Mouse (Mus musculus): ENCODE measurements around the gene Ttc23.
A peak's percentile ranks its signal among the peaks of the same experiment; 100 is the strongest.

Ttc23 gene

GRCm38 (mm10) chr7:67645681-67646014 is 1.6 kb upstream of the Ttc23 start:
- no peak for DNase-seq

DNA sequence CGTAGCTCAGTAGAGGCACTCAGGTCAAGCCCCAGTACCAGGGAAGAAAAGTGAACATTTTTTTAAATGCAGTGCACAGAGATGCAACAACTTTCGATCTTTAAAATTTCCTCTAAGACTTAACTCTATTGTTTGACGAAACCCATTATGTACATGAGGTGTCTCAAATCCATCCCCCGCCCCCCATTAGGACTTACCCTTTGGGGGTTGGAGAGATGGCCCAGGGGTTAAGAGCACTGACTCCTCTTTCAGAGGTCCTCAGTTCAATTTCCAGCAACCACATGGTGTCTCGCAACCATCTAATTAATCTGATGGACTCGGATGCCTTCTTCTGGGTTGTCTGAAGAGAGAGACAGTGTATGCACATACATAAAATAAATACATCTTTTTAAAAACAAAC is 1.1 kb upstream of the Ttc23 start:
- peak; percentile 16 for DNase-seq

DNA sequence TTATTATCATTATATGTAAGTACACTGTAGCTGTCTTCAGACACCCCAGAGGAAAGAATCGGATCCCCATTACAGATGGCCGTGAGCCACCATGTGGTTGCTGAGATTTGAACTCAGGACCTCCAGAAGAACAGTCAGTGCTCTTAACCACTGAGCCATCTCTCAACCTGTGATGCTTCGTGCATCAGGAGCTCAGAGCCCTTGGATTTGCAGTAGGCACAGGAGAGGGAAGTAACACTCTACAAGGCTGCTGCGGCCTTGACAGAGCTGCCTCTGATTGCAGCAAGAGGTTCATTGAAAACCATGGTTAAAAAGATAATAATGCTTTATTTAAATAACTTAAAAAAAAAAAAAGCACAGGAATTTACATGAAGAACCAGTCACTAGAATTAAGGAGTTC is 1.2 kb downstream of the Ttc23 start:
- DNase-seq: no peak

- DNase-seq: no peak
Measured at GRCm38 (mm10) chr7:67652211-67652610, 5.0 kb downstream of the Ttc23 start.

DNA sequence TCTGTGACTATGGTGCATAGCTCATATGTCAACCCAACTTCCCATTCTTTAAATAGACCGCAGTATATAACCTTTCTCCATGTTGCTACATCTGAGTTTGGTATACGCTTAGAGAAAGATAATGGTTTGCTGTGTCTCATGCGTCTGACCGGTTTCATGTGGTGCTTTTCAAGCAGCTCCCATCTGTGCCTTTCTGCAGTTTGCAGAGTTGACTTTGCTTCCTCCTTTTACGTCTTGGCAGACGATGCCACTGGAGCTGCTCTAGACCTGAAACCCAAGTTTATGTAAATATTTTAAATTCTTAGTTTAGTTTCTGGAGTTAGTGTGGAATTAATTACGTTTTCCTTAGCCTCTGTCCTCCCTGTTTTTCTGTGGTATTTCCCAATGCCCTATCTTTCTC is 7.5 kb downstream of the Ttc23 start:
- no peak for DNase-seq

DNA sequence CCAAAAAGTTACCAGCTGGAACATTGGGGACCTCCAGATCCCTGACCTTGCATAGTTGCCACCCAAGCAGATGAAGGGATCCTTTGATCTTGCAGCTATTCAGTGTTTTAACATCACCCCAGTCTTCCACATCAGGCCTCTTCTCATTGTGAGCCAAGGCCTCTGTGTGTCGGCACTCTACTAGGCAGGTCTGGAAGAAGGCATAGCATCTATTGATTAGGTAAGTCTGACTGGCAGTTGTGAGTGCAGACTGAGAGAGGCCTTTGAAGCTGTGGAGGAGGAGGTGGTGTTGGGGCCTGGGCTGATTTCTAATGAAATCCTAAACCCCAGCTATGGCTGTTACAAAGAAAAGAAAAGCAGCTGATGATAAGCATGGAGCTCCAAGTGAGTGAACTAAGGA is 8.0 kb downstream of the Ttc23 start:
- no peak for DNase-seq

GRCm38 (mm10) chr7:67658110-67658509 is 10.9 kb downstream of the Ttc23 start:
- no peak for DNase-seq

GRCm38 (mm10) chr7:67662424-67662823 is 15.2 kb downstream of the Ttc23 start:
- DNase-seq: no peak

GRCm38 (mm10) chr7:67663981-67664694 is 16.9 kb downstream of the Ttc23 start:
- DNase-seq: no peak

- no peak for DNase-seq
Measured at GRCm38 (mm10) chr7:67670965-67671364, 23.8 kb downstream of the Ttc23 start.

- DNase-seq: peak; percentile 72
Measured at GRCm38 (mm10) chr7:67672650-67673049, 25.4 kb downstream of the Ttc23 start.

- no peak for DNase-seq
Measured at GRCm38 (mm10) chr7:67673656-67674055, 26.4 kb downstream of the Ttc23 start.

- DNase-seq: no peak
Measured at GRCm38 (mm10) chr7:67678878-67679499, 31.8 kb downstream of the Ttc23 start.

GRCm38 (mm10) chr7:67681078-67681477 is 33.9 kb downstream of the Ttc23 start:
- DNase-seq: no peak

GRCm38 (mm10) chr7:67683006-67683405 is 35.8 kb downstream of the Ttc23 start:
- no peak for DNase-seq

DNA sequence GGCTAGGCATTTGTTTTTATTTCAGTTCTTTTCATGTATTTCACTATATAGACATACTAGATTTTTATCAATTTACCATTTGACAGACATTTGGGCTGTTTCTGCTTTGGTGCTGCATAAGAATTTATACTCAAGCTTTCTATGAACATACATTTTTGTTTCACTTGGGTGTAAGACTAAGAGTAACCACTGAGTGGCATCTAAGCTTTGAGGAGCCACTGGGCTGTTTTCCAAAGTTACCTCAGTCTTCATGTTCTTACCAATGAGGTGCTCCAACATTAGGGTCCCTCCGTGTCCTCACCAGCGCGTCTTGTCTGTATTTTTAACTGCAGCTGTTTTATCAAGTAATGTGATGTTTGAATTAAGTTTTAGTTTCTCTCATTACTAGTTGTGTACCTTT is 39.3 kb downstream of the Ttc23 start:
- DNase-seq: no peak

GRCm38 (mm10) chr7:67688281-67688680 is 41.1 kb downstream of the Ttc23 start:
- DNase-seq: no peak

GRCm38 (mm10) chr7:67689793-67690192 is 42.6 kb downstream of the Ttc23 start:
- no peak for DNase-seq

- DNase-seq: no peak
Measured at GRCm38 (mm10) chr7:67691036-67691435, 43.8 kb downstream of the Ttc23 start.

- DNase-seq: no peak
Measured at GRCm38 (mm10) chr7:67692141-67692540, 44.9 kb downstream of the Ttc23 start.

DNA sequence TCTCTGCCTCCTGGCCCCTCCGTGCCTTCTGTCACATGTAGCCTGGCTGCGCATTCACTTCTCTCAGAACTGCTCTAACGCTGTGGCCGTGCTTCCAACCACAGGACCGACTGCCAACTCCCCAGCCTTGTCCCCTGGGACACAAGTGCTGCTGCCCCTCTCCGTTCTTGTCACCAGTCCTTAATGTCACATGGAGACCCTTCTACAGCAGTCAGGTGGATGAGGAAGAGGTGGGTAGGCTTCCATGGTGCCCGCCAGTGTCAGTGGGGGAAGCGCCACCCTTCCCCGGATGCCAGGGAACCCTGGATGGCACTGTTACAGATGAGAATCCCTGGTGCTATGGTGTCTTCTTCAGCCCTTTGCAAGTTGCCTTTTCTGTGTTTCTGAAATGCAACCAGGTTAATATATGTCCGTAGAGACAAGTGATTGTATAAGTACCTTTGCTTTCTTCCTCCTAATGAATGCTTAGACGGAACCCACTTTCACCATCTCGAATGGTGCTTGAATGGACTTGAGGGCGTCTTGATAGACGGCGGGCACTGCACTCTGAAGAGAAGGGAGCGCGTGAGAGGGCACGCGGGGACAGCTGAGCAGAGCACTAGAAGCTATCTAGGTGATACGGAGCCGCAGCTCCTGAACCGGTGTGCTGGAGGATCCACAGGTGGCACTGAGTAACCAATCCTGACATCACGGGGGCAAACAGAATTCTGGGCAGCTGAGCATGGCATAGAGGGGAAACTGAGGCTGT is 45.8 kb downstream of the Ttc23 start:
- no peak for DNase-seq

- DNase-seq: no peak
Measured at GRCm38 (mm10) chr7:67695906-67696305, 48.7 kb downstream of the Ttc23 start.

DNA sequence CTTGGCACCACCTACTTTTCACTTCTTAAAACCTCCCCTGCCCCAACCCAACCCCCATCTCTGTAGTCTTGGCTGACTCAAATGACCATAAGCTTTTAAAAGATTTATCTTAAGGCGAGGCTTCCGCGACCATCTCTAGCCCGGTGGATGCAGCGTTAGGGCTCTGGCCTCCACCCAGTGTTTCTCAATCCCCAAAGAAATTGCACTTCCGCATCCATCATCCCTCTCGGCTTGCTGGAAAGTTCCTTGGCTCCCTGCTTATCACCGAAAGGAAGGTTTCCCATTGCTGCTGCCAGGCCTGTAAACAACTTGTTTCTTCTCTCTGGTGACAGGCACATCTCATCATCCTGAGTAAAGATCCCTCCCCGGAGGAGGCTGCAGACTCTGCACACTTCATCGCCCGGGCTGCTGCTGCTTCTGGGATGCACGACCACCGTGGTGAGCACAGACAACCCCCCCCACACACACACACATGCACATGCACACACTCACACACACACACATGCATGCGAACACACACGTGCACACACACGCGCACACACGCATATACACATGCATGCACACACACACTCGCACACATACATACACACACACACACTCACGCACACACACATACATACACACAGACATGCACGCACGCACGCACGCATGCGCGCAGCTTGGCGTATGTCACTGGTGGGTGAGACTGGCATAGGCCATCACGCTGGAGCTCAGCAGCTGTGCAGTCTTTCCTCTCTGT is 50.9 kb downstream of the Ttc23 start:
- DNase-seq: no peak

GRCm38 (mm10) chr7:67699301-67699700 is 52.1 kb downstream of the Ttc23 start:
- DNase-seq: no peak

Measured in cerebellum, adult 11-12 months (tissue).